Mouse (Mus musculus): ENCODE measurements around the gene Gm6268.

- TF ChIP-seq GATA1 (IDR thresholded peaks at IDR 0.05; ENCODE audit: low read length): no peak
- no peak for TF ChIP-seq TAL1 (IDR thresholded peaks at IDR 0.05; ENCODE audit: low read length)
Observed at GRCm38 (mm10) chrX:36400980-36401379, at the start of gene Gm6268.
